Mouse (Mus musculus) hindbrain, embryonic 13.5 days (tissue): Measurements from ENCODE around the gene Ncam2. TPM values are rescaled to one million over a fixed set of nuclear protein-coding genes. Genes with fewer than 3 reads are reported as not detected.
"Not testable (repeated sequence)": the region's sequence is repeated elsewhere in the genome, so short reads cannot be mapped to it uniquely, and the experiment has no call there.

Experiments
- ATAC-seq: fragments of 200-750 bp; cut with Nextera tagmentation; 2 replicates; pipeline ENCODE4 v1.8.0; 2017; ENCODE audit warnings: moderate TSS enrichment; ENCODE audit not compliant: low FRiP score
- H3K27ac ChIP-seq: fragments of 300-500 bp; sonication (generic); 2 replicates; pipeline ENCODE4 v1.5.1; 2015; ENCODE audit warnings: inconsistent platforms, mild to moderate bottlenecking, moderate library complexity
- H3K27me3 ChIP-seq: fragments of 300-500 bp; sonication (generic); 2 replicates; pipeline ENCODE4 v1.6.1; 2015; ENCODE audit warnings: mild to moderate bottlenecking, inconsistent platforms
- H3K36me3 ChIP-seq: fragments of 300-500 bp; sonication (generic); 2 replicates; pipeline ENCODE4 v1.6.1; 2015; ENCODE audit warnings: mild to moderate bottlenecking, inconsistent platforms
- H3K4me1 ChIP-seq: fragments of 300-500 bp; sonication (generic); replicated peaks from 2 replicates; pipeline ENCODE4 v1.6.1; 2015; ENCODE audit warnings: inconsistent platforms
- H3K4me2 ChIP-seq: fragments of 300-500 bp; sonication (generic); 2 replicates; pipeline ENCODE4 v1.6.1; 2015; ENCODE audit warnings: inconsistent platforms, mild to moderate bottlenecking, moderate library complexity
- H3K4me3 ChIP-seq: fragments of 300-500 bp; sonication (generic); 2 replicates; pipeline ENCODE4 v1.5.1; 2015; ENCODE audit warnings: mild to moderate bottlenecking, inconsistent platforms
- H3K9ac ChIP-seq: fragments of 300-500 bp; sonication (generic); 2 replicates; pipeline ENCODE4 v1.6.1; 2015; ENCODE audit warnings: mild to moderate bottlenecking, inconsistent platforms
- H3K9me3 ChIP-seq: fragments of 300-500 bp; sonication (generic); 2 replicates; pipeline ENCODE4 v1.6.1; 2016; ENCODE audit warnings: inconsistent platforms
- WGBS: fragments of 180-500 bp; shearing (Covaris S2); methylation state at CpG from one replicate; pipeline ENCODE4 v1.1.7; 2015; 5-methylcytosine and 5-hydroxymethylcytosine counted together
- polyA plus RNA-seq: library from polyadenylated mRNA; unstranded; fragments of >200 nt; fragmentation: Nextera tagmentation; extraction: Ambion mirVana; gene quantifications from 2 replicates; pipeline ENCODE4 v1.2.1, GENCODE M21; 2015

Ncam2 gene
- polyA plus RNA-seq, 1 experiment from 2014 or later: 17.3 TPM

- ATAC-seq: no peak
- Histone ChIP-seq H3K27me3 (no peaks in the 10 kb centered on the region), H3K4me1 (no peaks in the 10 kb centered on the region), H3K9ac (no peak overlapping the region), H3K4me3 (no peak overlapping the region), H3K27ac (no peak overlapping the region), H3K9me3 (no peaks in the 10 kb centered on the region), H3K4me2 (no peak overlapping the region), H3K36me3 (no peaks in the 10 kb centered on the region)
- WGBS: 21% methylated on average over 2 of the region's 2 CpGs
Observed at GRCm38 (mm10) chr16:81330539-81330938, 130.0 kb downstream of the Ncam2 start.

GRCm38 (mm10) chr16:81365901-81366300, 165.4 kb downstream of the Ncam2 start:
- no peaks in the 10 kb centered on the region for H3K36me3 ChIP-seq
- no peak for ATAC-seq
- H3K4me1 ChIP-seq: no peaks in the 10 kb centered on the region
- no peak overlapping the region for H3K9ac ChIP-seq
- no peaks in the 10 kb centered on the region for H3K27me3 ChIP-seq
- no peak overlapping the region for H3K4me2 ChIP-seq
- WGBS: 62% methylated on average over 2 of the region's 2 CpGs
- no peaks in the 10 kb centered on the region for H3K9me3 ChIP-seq
- H3K27ac ChIP-seq: no peak overlapping the region
- no peak overlapping the region for H3K4me3 ChIP-seq

- Histone ChIP-seq H3K36me3 (no peaks in the 10 kb centered on the region), H3K27ac (no peak overlapping the region), H3K4me1 (no peaks in the 10 kb centered on the region), H3K4me3 (no peak overlapping the region), H3K27me3 (no peaks in the 10 kb centered on the region), H3K9ac (no peak overlapping the region), H3K4me2 (no peak overlapping the region), H3K9me3 (no peaks in the 10 kb centered on the region)
- 90% methylated on average over 8 of the region's 8 CpGs for WGBS
- ATAC-seq: no peak
Observed at GRCm38 (mm10) chr16:81374234-81374633, 173.7 kb downstream of the Ncam2 start.

GRCm38 (mm10) chr16:81380434-81380833, 179.9 kb downstream of the Ncam2 start:
- no peak for ATAC-seq
- Histone ChIP-seq H3K4me1 (no peaks in the 10 kb centered on the region), H3K4me2 (no peak overlapping the region), H3K9ac (no peak overlapping the region), H3K27me3 (no peaks in the 10 kb centered on the region), H3K9me3 (no peaks in the 10 kb centered on the region), H3K36me3 (no peaks in the 10 kb centered on the region), H3K27ac (no peak overlapping the region), H3K4me3 (no peak overlapping the region)
- WGBS: 83% methylated on average over 4 of the region's 4 CpGs

- H3K4me3 ChIP-seq: no peak overlapping the region
- no peak overlapping the region for H3K4me2 ChIP-seq
- H3K36me3 ChIP-seq: no peaks in the 10 kb centered on the region
- no peak overlapping the region for H3K9ac ChIP-seq
- H3K27me3 ChIP-seq: no peaks in the 10 kb centered on the region
- H3K27ac ChIP-seq: no peak overlapping the region
- no peaks in the 10 kb centered on the region for H3K4me1 ChIP-seq
- ATAC-seq: peak; percentile 57
- H3K9me3 ChIP-seq: no peaks in the 10 kb centered on the region
- 54% methylated on average over 2 of the region's 2 CpGs for WGBS
Observed at GRCm38 (mm10) chr16:81388646-81389045, 188.1 kb downstream of the Ncam2 start.

GRCm38 (mm10) chr16:81434559-81434958, 234.1 kb downstream of the Ncam2 start:
- no peak for ATAC-seq
- Histone ChIP-seq H3K4me3 (no peak overlapping the region), H3K4me2 (no peak overlapping the region), H3K36me3 (peaks cover 16% of the 10 kb centered on the region), H3K27me3 (no peaks in the 10 kb centered on the region), H3K4me1 (no peaks in the 10 kb centered on the region), H3K9ac (no peak overlapping the region), H3K27ac (no peak overlapping the region), H3K9me3 (no peaks in the 10 kb centered on the region)
- WGBS: 88% methylated on average over 7 of the region's 7 CpGs

GRCm38 (mm10) chr16:81437091-81437867, 236.8 kb downstream of the Ncam2 start:
- H3K4me3 ChIP-seq: no peak overlapping the region
- 88% methylated on average over 5 of the region's 5 CpGs for WGBS
- no peaks in the 10 kb centered on the region for H3K4me1 ChIP-seq
- no peak overlapping the region for H3K9ac ChIP-seq
- no peak for ATAC-seq
- H3K27me3 ChIP-seq: no peaks in the 10 kb centered on the region
- no peak overlapping the region for H3K4me2 ChIP-seq
- H3K9me3 ChIP-seq: no peaks in the 10 kb centered on the region
- peaks cover 16% of the 10 kb centered on the region for H3K36me3 ChIP-seq
- H3K27ac ChIP-seq: no peak overlapping the region

GRCm38 (mm10) chr16:81437868-81438249, 237.4 kb downstream of the Ncam2 start:
- H3K27ac ChIP-seq: no peak overlapping the region
- no peak overlapping the region for H3K9ac ChIP-seq
- no peak overlapping the region for H3K4me3 ChIP-seq
- peaks cover 16% of the 10 kb centered on the region for H3K36me3 ChIP-seq
- no peak overlapping the region for H3K4me2 ChIP-seq
- H3K27me3 ChIP-seq: no peaks in the 10 kb centered on the region
- H3K9me3 ChIP-seq: no peaks in the 10 kb centered on the region
- no peak for ATAC-seq
- 95% methylated on average over 2 of the region's 2 CpGs for WGBS
- no peaks in the 10 kb centered on the region for H3K4me1 ChIP-seq

GRCm38 (mm10) chr16:81450851-81451250, 250.4 kb downstream of the Ncam2 start:
- H3K4me3 ChIP-seq: no peak overlapping the region
- no peak overlapping the region for H3K9ac ChIP-seq
- 96% methylated on average over 5 of the region's 5 CpGs for WGBS
- H3K9me3 ChIP-seq: no peaks in the 10 kb centered on the region
- no peaks in the 10 kb centered on the region for H3K27me3 ChIP-seq
- no peak overlapping the region for H3K4me2 ChIP-seq
- H3K36me3 ChIP-seq: 0 out of 2 replicates have a peak, but pooled peaks cover 3% of the 10 kb centered on the region
- no peak for ATAC-seq
- no peak overlapping the region for H3K27ac ChIP-seq
- no peaks in the 10 kb centered on the region for H3K4me1 ChIP-seq

GRCm38 (mm10) chr16:81452988-81453387, 252.5 kb downstream of the Ncam2 start:
- Histone ChIP-seq H3K9me3 (no peaks in the 10 kb centered on the region), H3K36me3 (0 out of 2 replicates have a peak, but pooled peaks cover 3% of the 10 kb centered on the region), H3K4me3 (no peak overlapping the region), H3K27ac (no peak overlapping the region), H3K4me1 (no peaks in the 10 kb centered on the region), H3K4me2 (no peak overlapping the region), H3K27me3 (no peaks in the 10 kb centered on the region), H3K9ac (no peak overlapping the region)
- 66% methylated on average over 2 of the region's 2 CpGs for WGBS
- ATAC-seq: 0 out of 2 replicates have a peak, but pooled peaks have one; percentile 49

- no peak overlapping the region for H3K9ac ChIP-seq
- H3K27ac ChIP-seq: no peak overlapping the region
- no peak overlapping the region for H3K4me2 ChIP-seq
- 0 out of 2 replicates have a peak, but pooled peaks cover 3% of the 10 kb centered on the region for H3K36me3 ChIP-seq
- no peak overlapping the region for H3K4me3 ChIP-seq
- ATAC-seq: no peak
- WGBS: 95% methylated on average over 2 of the region's 2 CpGs
- no peaks in the 10 kb centered on the region for H3K4me1 ChIP-seq
- H3K27me3 ChIP-seq: no peaks in the 10 kb centered on the region
- no peaks in the 10 kb centered on the region for H3K9me3 ChIP-seq
Observed at GRCm38 (mm10) chr16:81454472-81454871, 254.0 kb downstream of the Ncam2 start.

- 93% methylated on average over 2 of the region's 2 CpGs for WGBS
- not testable (repeated sequence) for H3K36me3 ChIP-seq
Observed at GRCm38 (mm10) chr16:81462731-81463130, 262.2 kb downstream of the Ncam2 start.

GRCm38 (mm10) chr16:81472925-81473324, 272.4 kb downstream of the Ncam2 start:
- Histone ChIP-seq H3K4me1 (no peaks in the 10 kb centered on the region), H3K9ac (no peak overlapping the region), H3K27ac (no peak overlapping the region), H3K27me3 (no peaks in the 10 kb centered on the region), H3K9me3 (no peaks in the 10 kb centered on the region), H3K36me3 (no peaks in the 10 kb centered on the region), H3K4me3 (no peak overlapping the region), H3K4me2 (no peak overlapping the region)
- ATAC-seq: no peak
- 62% methylated on average over 1 of the region's 1 CpGs for WGBS

More at GRCm38 (mm10) chr16:81462731-81463130, 262.2 kb downstream of the Ncam2 start:
- not testable (repeated sequence) for H3K9me3 ChIP-seq, H3K4me1 ChIP-seq, ATAC-seq, H3K27me3 ChIP-seq, H3K4me2 ChIP-seq, H3K27ac ChIP-seq, H3K4me3 ChIP-seq, H3K9ac ChIP-seq
